Mouse (Mus musculus) megakaryocyte, embryonic 14.5 days (primary cell): ENCODE measurements around the gene Hfe2. TPM values are rescaled to one million over a fixed set of nuclear protein-coding genes. Genes with fewer than 3 reads are reported as not detected.

Source experiments
- H3K27me3 ChIP-seq: replicated peaks from 2 replicates; pipeline ENCODE3; 2012; ENCODE audit warnings: inconsistent platforms
- H3K36me3 ChIP-seq: replicated peaks from 2 replicates; pipeline ENCODE3; 2012; ENCODE audit warnings: low read length, inconsistent platforms, mixed read lengths
- H3K4me1 ChIP-seq: 2 replicates; pipeline ENCODE4 v1.6.1; 2012; ENCODE audit warnings: inconsistent platforms
- H3K4me3 ChIP-seq: replicated peaks from 2 replicates; pipeline ENCODE3; 2012; ENCODE audit warnings: moderate library complexity, mild to moderate bottlenecking, inconsistent platforms
- H3K9me3 ChIP-seq: 2 replicates; pipeline ENCODE4 v1.6.1; 2012; ENCODE audit warnings: inconsistent platforms
- FLI1 ChIP-seq: IDR thresholded peaks from 2 replicates; pipeline ENCODE4 v1.6.1; 2012; ENCODE audit warnings: low read length, inconsistent platforms, mixed read lengths
- GATA1 ChIP-seq: IDR thresholded peaks from 3 replicates; pipeline ENCODE4 v1.6.1; 2012; ENCODE audit warnings: mixed read lengths, low read length, inconsistent platforms, borderline replicate concordance
- polyA plus RNA-seq: library from polyadenylated mRNA; stranded (reverse); fragments of >175 nt; gene quantifications from 2 replicates; pipeline ENCODE4 v1.2.3, GENCODE M21; 2012; ENCODE audit warnings: low replicate concordance; ENCODE audit not compliant: insufficient read depth

Gene Hfe2
- polyA plus RNA-seq, 1 experiment, result 21.2 TPM

DNA sequence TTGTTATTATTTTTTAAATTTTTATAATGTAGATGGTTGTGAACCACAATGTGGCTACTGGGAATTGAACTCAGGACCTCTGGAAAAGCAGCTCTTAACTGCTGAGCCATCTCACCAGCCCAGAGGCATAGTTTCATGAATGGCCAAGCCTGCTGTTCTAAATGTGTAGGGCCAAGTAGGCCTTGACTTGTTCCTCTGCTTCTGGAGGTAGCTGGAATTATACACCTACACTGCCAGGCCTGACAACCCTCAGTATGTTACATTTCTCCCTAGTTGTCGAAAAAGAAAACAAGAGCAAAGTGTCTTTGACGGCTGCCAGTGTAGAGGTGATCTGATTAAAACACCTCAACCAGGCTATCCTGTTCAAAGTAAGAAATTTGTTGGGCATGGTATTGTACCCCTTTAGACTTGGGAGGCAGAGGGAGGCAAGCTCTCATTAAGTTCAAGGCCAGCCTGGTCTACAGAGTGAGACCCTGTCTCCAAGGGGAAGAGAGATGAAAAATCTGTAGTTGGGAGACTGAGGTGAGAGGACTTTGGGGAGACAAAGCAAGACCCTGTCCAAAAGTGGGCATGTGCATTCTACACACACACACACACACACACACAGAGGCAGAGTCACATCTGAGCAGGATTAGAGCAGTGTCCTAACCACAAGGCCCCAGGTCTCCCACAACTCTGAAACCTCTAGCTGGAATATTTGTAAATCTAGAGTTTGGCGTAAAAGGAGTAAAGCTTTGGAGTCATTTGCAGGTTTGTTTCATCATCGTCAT, 26.3 kb upstream of the Hfe2 start:
- Histone ChIP-seq H3K4me1 (peaks cover 37% of the 10 kb centered on the region), H3K27me3 (no peaks in the 10 kb centered on the region), H3K9me3 (no peaks in the 10 kb centered on the region), H3K36me3 (no peaks in the 10 kb centered on the region), H3K4me3 (peak overlapping the region; percentile 53)
- TF ChIP-seq FLI1 (no peak), GATA1 (no peak)

DNA sequence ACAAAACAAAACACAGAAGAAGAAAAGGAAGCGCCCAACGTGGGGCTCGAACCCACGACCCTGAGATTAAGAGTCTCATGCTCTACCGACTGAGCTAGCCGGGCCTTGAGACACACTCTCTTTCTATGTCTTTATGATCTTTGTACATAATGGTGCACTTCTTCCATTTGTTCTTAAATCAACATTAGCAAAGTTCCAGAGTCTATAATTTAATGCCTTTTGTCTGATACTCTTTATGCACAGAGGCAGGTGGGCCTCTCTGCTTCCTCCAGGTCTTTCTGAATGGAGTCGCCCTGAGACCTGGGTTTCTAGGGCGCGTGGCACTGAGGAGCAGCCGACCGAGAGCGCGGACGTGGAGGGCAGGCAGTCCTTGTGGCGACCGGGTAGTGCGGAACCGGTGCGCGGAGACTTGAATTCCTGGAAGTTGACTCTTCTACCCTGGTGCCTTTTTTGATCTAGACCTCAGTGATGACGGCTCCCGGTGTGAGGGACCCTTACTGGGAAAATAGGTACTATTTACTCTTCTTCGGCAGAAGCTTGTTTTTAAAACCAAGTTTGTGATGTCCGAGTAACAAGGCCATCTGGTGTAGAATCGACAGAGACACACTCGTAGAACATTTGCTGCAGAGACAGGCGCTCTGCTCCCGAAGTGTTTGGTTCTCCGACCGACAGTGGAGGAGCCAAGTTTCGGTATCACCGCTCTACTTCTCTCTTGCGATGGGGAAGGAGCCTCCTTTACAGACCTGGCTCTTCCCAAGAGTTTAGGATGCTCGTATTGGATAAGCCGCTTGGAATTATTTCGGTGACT, 25.3 kb upstream of the Hfe2 start:
- TF ChIP-seq FLI1, result no peak
- no peak for TF ChIP-seq GATA1
- no peaks in the 10 kb centered on the region for H3K9me3 ChIP-seq
- no peaks in the 10 kb centered on the region for H3K27me3 ChIP-seq
- no peaks in the 10 kb centered on the region for H3K36me3 ChIP-seq
- H3K4me3 ChIP-seq, result peak overlapping the region; percentile 98
- H3K4me1 ChIP-seq, result peaks cover 37% of the 10 kb centered on the region

DNA sequence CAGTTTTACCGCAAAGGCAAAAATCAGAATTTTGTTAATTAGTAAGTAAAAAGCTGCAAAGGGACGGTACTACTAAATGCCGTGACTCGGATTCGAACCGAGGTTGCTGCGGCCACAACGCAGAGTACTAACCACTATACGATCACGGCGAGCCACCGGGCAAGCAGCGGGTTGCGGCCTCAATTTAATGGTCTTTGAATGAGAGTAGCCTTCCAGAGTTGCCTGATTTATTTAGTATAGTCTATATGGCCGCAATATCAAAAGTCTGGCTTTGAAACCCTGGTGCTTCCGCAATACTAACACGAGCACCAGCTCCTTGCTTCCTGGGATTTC, 24.7 kb upstream of the Hfe2 start:
- Histone ChIP-seq H3K27me3 (no peaks in the 10 kb centered on the region), H3K4me3 (peak overlapping the region; percentile 98), H3K36me3 (no peaks in the 10 kb centered on the region), H3K4me1 (peaks cover 37% of the 10 kb centered on the region), H3K9me3 (no peaks in the 10 kb centered on the region)
- TF ChIP-seq FLI1 (no peak), GATA1 (no peak)

DNA sequence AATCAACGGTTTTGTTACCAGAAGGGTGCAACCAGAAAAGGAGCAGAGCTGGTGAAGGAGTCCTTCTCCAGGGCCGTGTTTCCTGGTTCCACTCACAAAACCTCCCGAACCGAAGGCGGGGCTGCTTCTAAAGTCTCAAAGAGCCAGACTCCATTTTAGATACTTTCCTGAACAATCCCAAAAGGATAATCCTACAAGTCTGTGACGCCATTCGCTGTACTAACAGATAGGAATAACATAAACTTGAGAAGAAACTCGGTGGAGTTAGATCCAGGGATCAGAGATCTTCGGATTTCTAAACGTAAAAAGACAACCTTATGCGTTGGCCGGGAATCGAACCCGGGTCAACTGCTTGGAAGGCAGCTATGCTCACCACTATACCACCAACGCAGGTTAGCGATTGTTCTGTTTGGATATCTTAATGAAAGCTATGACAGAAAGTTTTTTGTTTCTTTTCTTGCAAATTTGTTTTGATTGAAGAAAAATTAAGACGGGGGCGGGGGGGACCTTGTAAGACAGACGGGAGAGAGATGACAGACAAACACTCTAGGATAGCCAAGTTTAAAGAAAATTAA, 24.2 kb upstream of the Hfe2 start:
- H3K9me3 ChIP-seq, result no peaks in the 10 kb centered on the region
- H3K4me3 ChIP-seq, result peak overlapping the region; percentile 98
- H3K4me1 ChIP-seq, result peaks cover 37% of the 10 kb centered on the region
- no peaks in the 10 kb centered on the region for H3K36me3 ChIP-seq
- TF ChIP-seq GATA1 (no peak), FLI1 (no peak)
- H3K27me3 ChIP-seq, result no peaks in the 10 kb centered on the region

DNA sequence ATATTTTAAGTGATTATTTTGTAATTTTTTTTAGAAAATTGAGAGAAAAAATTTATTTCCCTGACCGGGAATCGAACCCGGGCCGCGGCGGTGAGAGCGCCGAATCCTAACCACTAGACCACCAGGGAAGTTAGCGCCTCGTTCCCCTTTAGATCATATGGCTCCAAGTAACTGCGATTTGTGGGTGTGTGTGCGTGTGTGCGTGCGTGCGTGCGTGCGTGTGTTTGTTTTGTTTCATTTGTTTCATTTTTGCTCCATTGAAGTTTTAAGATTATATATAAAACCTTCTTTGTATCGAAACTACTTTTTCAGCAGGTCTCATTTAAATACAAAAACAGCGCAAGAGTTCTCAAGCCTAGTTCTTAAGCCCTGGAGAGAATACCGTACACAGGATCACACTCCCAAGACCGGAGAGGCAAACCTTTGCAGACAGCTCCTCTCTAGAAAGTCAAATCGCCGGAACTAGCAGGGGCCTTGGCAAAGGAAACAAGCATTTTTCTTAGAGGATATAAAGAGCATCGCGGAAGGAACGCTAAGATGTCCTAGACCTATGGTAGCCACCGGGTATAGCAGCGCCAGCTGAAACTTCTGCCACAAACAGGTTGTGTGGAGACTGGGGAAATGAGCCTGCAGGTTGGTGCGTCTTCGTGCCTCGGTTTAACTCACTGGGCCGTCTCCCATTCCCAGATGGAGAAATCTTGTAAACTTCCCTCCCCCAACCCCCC, 23.4 kb upstream of the Hfe2 start:
- Histone ChIP-seq H3K4me3 (peak overlapping the region; percentile 98), H3K9me3 (no peaks in the 10 kb centered on the region; the same call in 1 of the 2 replicates), H3K36me3 (no peaks in the 10 kb centered on the region), H3K27me3 (no peaks in the 10 kb centered on the region), H3K4me1 (peaks cover 37% of the 10 kb centered on the region)
- no peak for TF ChIP-seq GATA1
- TF ChIP-seq FLI1, result no peak

DNA sequence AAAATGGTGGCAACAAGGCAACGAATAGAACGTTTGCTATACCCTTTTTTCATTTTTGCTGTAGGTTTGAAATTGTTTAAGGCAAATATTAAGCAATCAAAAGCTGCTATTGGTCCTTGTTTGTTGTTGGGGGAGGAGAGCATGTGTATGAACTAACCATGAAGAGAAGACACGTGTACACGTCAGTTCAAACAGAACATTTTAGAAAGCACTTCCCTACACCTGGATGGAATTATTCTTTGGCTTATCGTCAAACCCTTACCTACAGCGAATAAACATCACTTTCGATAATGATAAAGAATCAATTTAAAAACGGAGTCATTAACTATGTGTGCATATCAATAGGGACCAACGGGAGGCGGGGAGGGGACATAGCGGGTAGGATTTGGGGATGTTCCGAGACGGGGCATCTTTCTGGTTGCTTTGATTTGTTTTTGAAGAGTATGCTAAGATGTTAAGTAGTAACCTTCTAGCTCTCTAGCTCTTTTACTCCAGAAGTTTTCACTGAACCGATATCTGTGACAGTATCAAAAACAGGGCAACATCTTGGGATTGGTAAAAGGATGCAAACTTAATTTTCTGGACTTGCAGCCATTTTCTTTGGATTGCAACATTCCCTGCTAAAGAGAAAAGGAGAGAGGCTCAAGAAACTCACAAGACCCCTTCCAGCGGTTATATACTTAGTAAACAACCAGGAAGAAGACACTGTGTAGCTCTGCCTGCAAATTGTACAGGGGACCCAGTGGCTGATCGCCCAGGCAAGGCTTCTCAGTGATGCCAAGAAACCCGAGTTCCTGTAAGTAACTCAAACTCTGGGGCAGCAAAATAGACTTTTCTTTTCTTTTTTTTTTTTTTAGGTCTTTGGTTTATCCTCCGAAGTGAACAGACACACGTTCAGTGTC, 22.5 kb upstream of the Hfe2 start:
- H3K36me3 ChIP-seq, result no peaks in the 10 kb centered on the region
- peak overlapping the region; percentile 98 for H3K4me3 ChIP-seq
- no peaks in the 10 kb centered on the region for H3K27me3 ChIP-seq
- H3K4me1 ChIP-seq, result peaks cover 37% of the 10 kb centered on the region
- TF ChIP-seq GATA1 (no peak), FLI1 (no peak)
- no peaks in the 10 kb centered on the region; the same call in 1 of the 2 replicates for H3K9me3 ChIP-seq

DNA sequence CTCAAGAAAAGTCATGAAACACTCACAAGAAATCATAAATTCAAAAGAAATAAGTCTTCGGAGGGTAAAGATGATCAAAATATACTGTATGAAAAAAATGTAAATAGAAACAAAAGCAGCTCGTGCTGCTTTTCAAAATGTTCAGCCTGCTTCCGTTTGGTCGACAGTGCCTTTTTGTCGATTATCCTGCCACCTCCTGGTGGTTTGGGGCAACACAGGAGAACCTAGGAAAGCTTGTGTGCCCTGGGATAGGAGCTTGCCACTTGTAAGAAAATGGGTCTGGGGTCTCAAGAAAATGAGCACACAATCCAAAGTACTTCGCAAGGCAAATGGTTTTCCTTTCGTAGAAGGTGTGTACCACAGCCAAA, 21.9 kb upstream of the Hfe2 start:
- Histone ChIP-seq H3K27me3 (no peaks in the 10 kb centered on the region), H3K4me1 (peaks cover 32% of the 10 kb centered on the region), H3K36me3 (no peaks in the 10 kb centered on the region), H3K4me3 (peak overlapping the region; percentile 98), H3K9me3 (no peaks in the 10 kb centered on the region; the same call in 1 of the 2 replicates)
- TF ChIP-seq FLI1 (no peak), GATA1 (no peak)

DNA sequence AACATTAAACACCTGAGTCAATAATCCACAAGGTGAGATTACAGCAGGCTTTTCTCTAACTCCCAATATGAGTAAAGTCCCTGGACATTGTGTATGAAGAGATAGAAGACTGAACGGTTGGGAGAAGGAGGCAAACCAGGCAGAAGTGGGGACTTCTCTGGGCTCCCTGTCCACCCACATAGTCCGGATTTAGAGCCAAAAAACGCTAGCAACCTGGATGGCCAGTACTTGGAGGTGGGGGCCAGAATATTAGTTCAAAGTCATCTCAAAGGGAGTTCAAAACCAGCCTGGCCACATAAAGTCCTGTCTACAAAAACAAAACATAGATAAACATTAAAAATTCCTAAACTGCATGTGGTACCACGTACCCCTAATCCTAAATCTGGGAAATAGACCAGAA, 21.0 kb upstream of the Hfe2 start:
- TF ChIP-seq GATA1, result no peak
- no peaks in the 10 kb centered on the region for H3K36me3 ChIP-seq

DNA sequence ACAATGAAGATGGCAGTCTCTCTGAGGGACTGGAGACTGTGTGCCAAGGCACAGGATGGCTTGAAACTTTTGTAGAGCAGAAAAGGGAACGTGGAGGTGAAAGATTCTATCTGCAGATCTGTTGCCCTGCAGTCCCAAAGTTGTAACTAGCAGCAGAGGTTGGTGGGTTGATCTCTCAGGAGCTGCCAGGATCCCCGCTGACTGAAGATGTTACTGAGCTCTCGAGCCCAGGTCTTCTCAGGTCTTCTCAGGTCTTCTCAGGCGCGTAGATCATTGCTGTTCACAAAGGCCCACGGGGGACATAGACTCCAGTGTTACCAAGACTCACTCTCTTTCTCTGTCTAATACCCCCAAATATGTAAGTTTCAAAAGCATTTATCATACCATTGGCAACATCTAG, 20.0 kb upstream of the Hfe2 start:
- H3K36me3 ChIP-seq, result no peaks in the 10 kb centered on the region
- no peaks in the 10 kb centered on the region for H3K27me3 ChIP-seq
- peaks cover 25% of the 10 kb centered on the region for H3K4me1 ChIP-seq
- TF ChIP-seq GATA1 (no peak), FLI1 (no peak)
- no peaks in the 10 kb centered on the region; the same call in 1 of the 2 replicates for H3K9me3 ChIP-seq
- no peak overlapping the region for H3K4me3 ChIP-seq

More for the DNA sequence above, 21.0 kb upstream of the Hfe2 start:
- H3K4me1 ChIP-seq, result peaks cover 26% of the 10 kb centered on the region
- no peaks in the 10 kb centered on the region for H3K27me3 ChIP-seq
- no peaks in the 10 kb centered on the region; the same call in 1 of the 2 replicates for H3K9me3 ChIP-seq
- no peak overlapping the region for H3K4me3 ChIP-seq
